Mouse (Mus musculus) liver, embryonic 14.5 days (tissue): ENCODE results near the gene Lonrf2. TPM values are rescaled to one million over a fixed set of nuclear protein-coding genes. Genes with fewer than 3 reads are reported as not detected.

Experiments
- ATAC-seq: fragments of 200-750 bp; cut with Nextera tagmentation; 2 replicates; pipeline ENCODE4 v1.8.0; 2017; ENCODE audit warnings: moderate number of reproducible peaks, mild to moderate bottlenecking, moderate library complexity; ENCODE audit not compliant: insufficient read depth
- DNase-seq, 3 experiments: peaks; one replicate each; pipeline ENCODE4 v3.0.0-alpha.2; 2012 to 2013; ENCODE audit warnings: low read depth in 3 of 3, low spot score in 3 of 3
- H3K27ac ChIP-seq: fragments of 300-500 bp; sonication (generic); 2 replicates; pipeline ENCODE4 v1.5.1; 2014; ENCODE audit warnings: moderate library complexity, mild to moderate bottlenecking, control low read depth, inconsistent platforms
- H3K27me3 ChIP-seq: fragments of 300-500 bp; sonication (generic); 2 replicates; pipeline ENCODE4 v1.6.1; 2014; ENCODE audit warnings: mild to moderate bottlenecking, low read length, moderate library complexity; ENCODE audit not compliant: control insufficient read depth, insufficient read depth
- H3K36me3 ChIP-seq: fragments of 300-500 bp; sonication (generic); replicated peaks from 2 replicates; pipeline ENCODE4 v1.6.1; 2014; ENCODE audit warnings: low read depth; ENCODE audit not compliant: control insufficient read depth, insufficient read depth
- H3K4me1 ChIP-seq, 2 experiments: fragments of 200-500 bp in 1 of 2; fragments of 300-500 bp in 1 of 2; sonication (generic) in 1 of 2; replicated peaks; 2 replicates each; pipeline ENCODE4 v1.6.1; 2012 to 2014; ENCODE audit warnings: antibody characterized with exemption in 1 of 2, inconsistent platforms in 1 of 2, low read length in 1 of 2; ENCODE audit not compliant: control insufficient read depth in 2 of 2, insufficient read depth in 2 of 2
- H3K4me2 ChIP-seq: fragments of 300-500 bp; sonication (generic); 2 replicates; pipeline ENCODE4 v1.6.1; 2014; ENCODE audit warnings: low read depth, mild to moderate bottlenecking, control low read depth, moderate library complexity
- H3K4me3 ChIP-seq, 2 experiments: fragments of 200-500 bp in 1 of 2; fragments of 300-500 bp in 1 of 2; sonication (generic) in 1 of 2; 2 replicates each; pipeline ENCODE4 v1.5.1; 2012 to 2014; ENCODE audit warnings: low read depth in 2 of 2, low read length in 2 of 2, mild to moderate bottlenecking in 2 of 2, control low read depth in 1 of 2, inconsistent platforms in 1 of 2, moderate library complexity in 1 of 2; ENCODE audit not compliant: insufficient read depth in 1 of 2
- H3K9ac ChIP-seq: fragments of 300-500 bp; sonication (generic); replicated peaks from 2 replicates; pipeline ENCODE4 v1.6.1; 2014; ENCODE audit warnings: mild to moderate bottlenecking, control low read depth, moderate library complexity
- H3K9me3 ChIP-seq: fragments of 300-500 bp; sonication (generic); 2 replicates; pipeline ENCODE4 v1.6.1; 2016; ENCODE audit warnings: low read length, mixed read lengths; ENCODE audit not compliant: control insufficient read depth
- CTCF ChIP-seq: IDR thresholded peaks from 2 replicates; pipeline ENCODE4 v1.5.1; 2016; ENCODE audit warnings: antibody characterized with exemption, low read depth, control low read depth
- EP300 ChIP-seq: IDR thresholded peaks from 2 replicates; pipeline ENCODE4 v1.6.1; 2016; ENCODE audit warnings: antibody characterized with exemption, low read depth
- WGBS: fragments of 180-500 bp; shearing (Covaris S2); extraction: QIAGEN DNeasy Blood & Tissue Kit; methylation state at CpG from one replicate; pipeline ENCODE4 v1.1.7; 2014; ENCODE audit not compliant: insufficient replicate concordance; 5-methylcytosine and 5-hydroxymethylcytosine counted together
- polyA plus RNA-seq, 2 experiments: library from polyadenylated mRNA; depleted of rRNA in 1 of 2; stranded (reverse) in 1 of 2; unstranded in 1 of 2; fragments of >200 nt; fragmentation: Nextera tagmentation in 1 of 2; extraction: Ambion mirVana in 1 of 2; gene quantifications; 2 replicates each; pipeline versions ENCODE4 v1.2.1 to v1.2.3; 2012 to 2014

The Lonrf2 gene
- polyA plus RNA-seq, 2 experiments = 0.13 TPM; not detected in 1

DNA sequence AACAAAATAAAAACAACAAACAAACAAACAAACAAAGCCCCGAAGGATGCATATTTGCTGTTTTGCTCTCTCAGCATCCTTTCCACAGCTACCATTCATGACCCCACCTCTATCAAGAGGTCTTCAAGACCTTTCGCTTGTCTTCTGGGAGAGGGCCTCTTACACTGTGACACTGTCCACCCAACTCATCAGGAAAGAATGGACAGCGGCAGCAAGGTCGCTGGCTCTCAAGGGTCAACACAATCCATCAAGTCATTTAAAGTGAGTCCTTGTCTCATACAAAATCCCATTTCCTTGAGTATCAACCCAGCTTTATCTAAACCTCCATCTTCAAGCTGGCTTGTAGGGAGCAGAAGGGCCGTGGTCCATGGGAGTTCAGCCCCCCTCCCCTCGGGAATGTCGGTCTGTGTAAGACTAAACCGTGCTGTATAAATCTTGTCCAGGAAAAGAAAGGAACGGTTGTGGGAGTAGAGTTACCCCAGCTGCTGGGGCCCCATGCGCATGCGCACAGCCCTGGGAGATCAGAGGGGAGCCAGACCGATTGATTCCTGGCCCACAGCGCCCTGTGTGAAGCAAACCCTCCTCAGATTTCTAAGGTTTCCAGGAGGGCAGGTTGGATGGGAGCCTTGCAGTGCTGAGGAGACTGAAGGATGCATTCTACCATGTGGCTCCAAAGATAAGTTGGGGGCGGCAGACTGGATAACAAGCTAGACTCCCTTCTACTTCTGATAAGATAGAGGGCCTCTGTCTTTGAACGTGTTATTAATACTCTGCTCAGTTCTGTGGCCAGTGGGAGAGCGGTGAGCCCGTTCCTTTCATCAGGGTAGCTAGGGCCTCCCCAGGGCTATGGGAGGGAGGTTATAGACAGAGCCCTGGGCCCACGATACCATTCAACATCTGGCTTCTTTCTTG, 69.6 kb downstream of the Lonrf2 start:
- Histone ChIP-seq H3K4me3 (peak overlapping the region in 1 of 2 experiments; percentile 7; a peak in 1 of 4 replicates), H3K27me3 (no peaks in the 10 kb centered on the region), H3K27ac (peak overlapping the region; percentile 53), H3K4me1 (peaks cover 8 to 16% of the 10 kb centered on the region in 2 experiments; a peak in 3 of 4 replicates), H3K9me3 (no peaks in the 10 kb centered on the region), H3K4me2 (peak overlapping the region; percentile 59), H3K9ac (peak overlapping the region; percentile 27), H3K36me3 (no peaks in the 10 kb centered on the region)
- DNase-seq (peak; percentile 59 to 62 (median 60)), ATAC-seq (peak; percentile 98)
- WGBS = 28% methylated on average over 18 of the region's 18 CpGs
- peak; percentile 89 for TF ChIP-seq EP300
- TF ChIP-seq CTCF = no peak

- Histone ChIP-seq H3K9me3 (no peaks in the 10 kb centered on the region), H3K36me3 (no peaks in the 10 kb centered on the region), H3K4me1 (peaks cover 8 to 16% of the 10 kb centered on the region in 2 experiments; a peak in 3 of 4 replicates), H3K4me3 (no peak overlapping the region), H3K27ac (no peak overlapping the region), H3K9ac (no peak overlapping the region), H3K27me3 (no peaks in the 10 kb centered on the region), H3K4me2 (no peak overlapping the region)
- DNase-seq = no peak
- 67% methylated on average over 4 of the region's 4 CpGs for WGBS
- ATAC-seq = no peak
- TF ChIP-seq CTCF (no peak), EP300 (no peak)
Observed at GRCm38 (mm10) chr1:38766254-38766653, 70.3 kb downstream of the Lonrf2 start.

DNA sequence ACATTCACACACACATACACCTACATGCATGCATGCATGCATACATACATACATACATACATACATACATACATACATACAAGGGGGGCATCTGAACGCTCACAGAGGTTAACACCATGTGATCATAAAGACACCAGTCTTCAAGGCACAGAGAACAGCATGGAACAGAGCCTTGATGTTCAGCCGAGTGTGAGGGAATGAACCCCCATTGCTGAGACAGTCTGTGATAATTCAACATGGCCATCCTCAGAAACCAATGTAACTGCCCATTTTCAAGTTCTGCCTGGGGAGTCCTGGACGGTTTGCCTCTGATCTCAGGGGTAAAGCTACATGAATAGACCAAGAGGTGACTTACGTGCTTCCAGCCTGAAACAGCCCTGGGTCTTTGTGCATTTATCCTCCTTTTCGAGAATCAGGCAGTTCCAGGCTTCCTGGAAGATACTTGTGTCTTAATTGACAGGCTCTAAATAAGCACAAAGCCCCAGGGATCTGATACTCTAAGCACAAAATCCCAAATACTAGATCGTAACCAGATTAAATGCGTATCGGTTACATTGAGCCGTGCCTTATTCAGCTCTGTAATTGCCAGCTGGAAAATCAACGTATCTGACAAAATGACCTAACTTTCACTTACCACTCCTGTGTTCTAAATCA, 72.4 kb downstream of the Lonrf2 start:
- H3K9me3 ChIP-seq = no peaks in the 10 kb centered on the region
- TF ChIP-seq EP300 (no peak), CTCF (no peak)
- no peak for DNase-seq
- no peak for ATAC-seq
- H3K27ac ChIP-seq = no peak overlapping the region
- no peak overlapping the region for H3K4me2 ChIP-seq
- H3K27me3 ChIP-seq = no peaks in the 10 kb centered on the region
- no peaks in the 10 kb centered on the region for H3K36me3 ChIP-seq
- no peak overlapping the region for H3K4me3 ChIP-seq
- H3K4me1 ChIP-seq = peaks cover 8 to 16% of the 10 kb centered on the region in 2 experiments; a peak in 3 of 4 replicates
- H3K9ac ChIP-seq = no peak overlapping the region
- 77% methylated on average over 10 of the region's 10 CpGs for WGBS

DNA sequence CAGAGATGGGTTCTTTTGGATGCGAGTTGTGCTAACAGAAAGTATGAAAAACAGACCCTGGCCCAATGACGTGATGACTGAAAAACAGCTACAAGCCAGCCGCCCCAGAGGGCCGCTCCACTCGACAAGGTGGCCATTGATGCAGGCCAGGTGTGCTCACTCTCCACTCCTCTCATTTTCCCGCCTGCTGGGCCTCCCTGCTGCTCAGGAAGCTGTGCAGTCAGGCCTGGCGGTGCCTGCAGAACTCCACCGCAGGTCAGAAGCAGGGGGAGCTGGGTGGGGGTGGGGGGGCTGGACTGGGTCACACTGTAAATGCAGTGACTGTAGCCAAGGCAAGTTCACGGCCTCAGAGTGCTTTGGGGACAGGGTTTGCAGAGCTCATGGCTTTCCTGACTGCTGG, 76.1 kb downstream of the Lonrf2 start:
- H3K36me3 ChIP-seq = no peaks in the 10 kb centered on the region
- no peak overlapping the region for H3K4me2 ChIP-seq
- H3K9ac ChIP-seq = no peak overlapping the region
- TF ChIP-seq EP300 (no peak), CTCF (no peak)
- WGBS = 46% methylated on average over 9 of the region's 9 CpGs
- H3K4me3 ChIP-seq = no peak overlapping the region
- no peaks in the 10 kb centered on the region for H3K27me3 ChIP-seq
- no peak overlapping the region for H3K27ac ChIP-seq
- H3K9me3 ChIP-seq = no peaks in the 10 kb centered on the region
- ATAC-seq = no peak
- no peaks in the 10 kb centered on the region for H3K4me1 ChIP-seq
- DNase-seq = no peak

DNA sequence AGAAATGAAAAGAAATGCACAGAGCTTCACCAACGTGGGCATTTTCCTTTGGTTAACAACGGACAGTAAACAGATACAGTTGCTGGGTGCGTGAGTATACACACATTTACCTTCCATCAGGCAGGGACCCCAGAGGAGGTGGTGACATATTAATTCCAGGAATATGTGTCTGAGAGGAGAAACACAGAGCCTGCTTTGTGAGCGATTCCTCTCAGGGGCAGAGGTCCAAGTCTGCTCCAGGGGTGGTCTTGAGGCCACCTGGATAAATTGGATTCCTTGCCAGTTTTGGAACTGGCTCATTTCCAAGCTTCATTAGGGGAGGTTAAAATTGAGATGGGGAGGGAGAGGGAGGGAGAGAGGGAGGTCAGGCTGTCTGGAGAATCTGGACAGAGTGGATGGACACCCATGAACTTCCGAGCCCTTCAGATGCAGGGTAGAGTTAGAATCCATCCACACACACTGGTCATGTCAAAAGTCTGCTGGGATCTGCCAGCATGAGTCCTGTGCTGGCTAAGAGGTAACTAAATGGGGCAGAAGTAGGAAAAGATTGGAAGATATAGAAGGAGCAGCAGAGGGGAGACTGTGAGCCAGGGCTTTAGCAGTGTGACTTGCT, 78.6 kb downstream of the Lonrf2 start:
- Histone ChIP-seq H3K36me3 (no peaks in the 10 kb centered on the region), H3K4me1 (no peaks in the 10 kb centered on the region), H3K9ac (no peak overlapping the region), H3K4me2 (no peak overlapping the region), H3K4me3 (no peak overlapping the region), H3K27ac (no peak overlapping the region), H3K9me3 (no peaks in the 10 kb centered on the region), H3K27me3 (no peaks in the 10 kb centered on the region)
- ATAC-seq = no peak
- DNase-seq = no peak
- 78% methylated on average over 5 of the region's 5 CpGs for WGBS
- TF ChIP-seq CTCF = no peak
- no peak for TF ChIP-seq EP300
